Mouse (Mus musculus): ENCODE data around the gene Gfm1. TPM values are rescaled to one million over a fixed set of nuclear protein-coding genes. Genes with fewer than 3 reads are reported as not detected.

Gfm1 gene
- polyA plus RNA-seq, 1 experiment, result 42.1 TPM

DNA sequence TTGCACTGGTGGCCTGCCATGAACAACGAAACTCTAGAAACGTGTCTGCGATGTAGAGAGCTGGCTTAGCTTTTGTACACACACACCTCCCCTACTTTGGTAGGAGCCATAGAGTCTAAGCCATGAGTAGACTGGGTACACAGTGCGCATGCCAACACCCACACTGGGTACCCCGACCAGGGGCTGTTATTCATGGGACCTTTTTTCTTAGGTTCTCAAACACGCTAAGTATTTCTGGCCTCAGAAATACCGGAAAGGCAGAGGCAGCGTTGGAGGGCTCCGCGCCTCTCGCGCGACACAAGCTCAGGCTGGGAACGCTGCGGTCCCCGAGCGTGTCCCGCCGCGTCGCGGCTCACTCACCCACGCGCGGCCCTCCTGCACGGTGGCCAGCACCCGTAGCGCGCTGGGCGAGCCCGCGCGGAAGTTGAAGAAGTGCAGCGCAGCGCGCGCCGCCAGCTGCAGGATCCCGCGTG, 84.9 kb downstream of the Gfm1 start:
- no peak overlapping the region for H3K4me3 ChIP-seq

DNA sequence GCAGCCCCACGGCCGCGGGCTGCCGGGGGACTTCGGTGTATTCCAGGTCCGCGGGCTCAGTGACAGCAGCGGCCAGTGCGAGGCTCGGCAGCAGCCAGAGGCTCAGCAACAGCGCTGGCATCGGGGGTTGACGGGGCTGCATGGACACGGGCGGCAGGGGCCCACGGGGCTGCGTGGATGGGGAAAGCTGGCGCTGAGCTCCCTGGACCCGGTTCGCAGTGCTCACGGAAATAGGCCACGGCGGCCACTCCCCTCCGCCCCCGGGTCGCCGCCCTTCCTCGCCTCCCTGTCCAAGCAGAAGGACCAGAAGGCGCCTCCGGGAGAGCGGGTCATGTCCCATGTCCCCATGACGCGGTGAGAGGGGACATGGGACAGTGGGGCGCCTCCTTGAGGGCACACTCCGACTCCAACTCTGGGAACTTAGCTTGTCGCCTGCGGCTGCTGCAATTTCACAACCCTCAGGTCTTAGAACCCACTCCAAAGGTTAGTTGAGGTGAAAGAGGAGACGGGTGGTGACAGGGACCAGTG, 85.4 kb downstream of the Gfm1 start, which contains the start of gene Rarres1:
TSS of gene Rarres1 (minus strand) at position 250 of the 528 bp plus-strand sequence.
- no peak for TF ChIP-seq CEBPB (IDR thresholded peaks at IDR 0.05; ENCODE audit: insufficient read depth, poor library complexity, severe bottlenecking)
- TF ChIP-seq MYOG (IDR thresholded peaks at IDR 0.05; ENCODE audit: control insufficient read depth in 1 of 3, insufficient read depth in 1 of 3, insufficient read length in 2 of 3, low read depth in 2 of 3), result no peak
- no peak for TF ChIP-seq E2F4 (IDR thresholded peaks at IDR 0.05; ENCODE audit: insufficient read depth)
- no peak for TF ChIP-seq USF1 (IDR thresholded peaks at IDR 0.05; ENCODE audit: low read depth)
- Histone ChIP-seq H3K4me2 (ENCODE audit: low read depth) (no peak within 1 kb of the TSS), H3K79me2 (ENCODE audit: control insufficient read depth, insufficient read depth) (no peaks in the 10 kb centered on the region), H3K36me3 (ENCODE audit: control insufficient read depth, insufficient read depth) (no peaks in the 10 kb centered on the region), H3ac (ENCODE audit: control insufficient read depth, insufficient read length) (no peak within 1 kb of the TSS), H3K27me3 (ENCODE audit: control insufficient read depth, insufficient read depth, insufficient read length) (peaks cover 20% of the 10 kb centered on the region), H3K4me3 (no peak within 1 kb of the TSS)

More for the DNA sequence above, 84.9 kb downstream of the Gfm1 start:
- no peaks in the 10 kb centered on the region for H3K36me3 ChIP-seq (ENCODE audit: control insufficient read depth, insufficient read depth)
- no peak overlapping the region for H3K4me2 ChIP-seq (ENCODE audit: low read depth)
- H3K79me2 ChIP-seq (ENCODE audit: control insufficient read depth, insufficient read depth), result no peaks in the 10 kb centered on the region
- H3ac ChIP-seq (ENCODE audit: control insufficient read depth, insufficient read length), result no peak overlapping the region
- TF ChIP-seq MYOG (IDR thresholded peaks at IDR 0.05; ENCODE audit: control insufficient read depth in 1 of 3, insufficient read depth in 1 of 3, insufficient read length in 2 of 3, low read depth in 2 of 3) (no peak), TCF3 (IDR thresholded peaks at IDR 0.05; ENCODE audit: insufficient read length, low read depth) (no peak), MAX (IDR thresholded peaks at IDR 0.05; ENCODE audit: low read depth) (no peak), E2F4 (IDR thresholded peaks at IDR 0.05; ENCODE audit: insufficient read depth) (no peak), REST (IDR thresholded peaks at IDR 0.05; ENCODE audit: insufficient read depth, insufficient read length) (no peak), SRF (IDR thresholded peaks at IDR 0.05; ENCODE audit: control insufficient read depth, insufficient read length, low read depth) (no peak), MYOD1 (IDR thresholded peaks at IDR 0.05; ENCODE audit: control insufficient read depth in 1 of 3, insufficient read length in 2 of 3, low read depth in 2 of 3) (no peak), POLR2AphosphoS2 (IDR thresholded peaks at IDR 0.05; ENCODE audit: insufficient read length, low read depth) (no peak), TCF12 (IDR thresholded peaks at IDR 0.05; ENCODE audit: insufficient read depth, poor library complexity, severe bottlenecking) (no peak), POLR2A (IDR thresholded peaks at IDR 0.05; ENCODE audit: insufficient read length, low read depth) (no peak), USF1 (IDR thresholded peaks at IDR 0.05; ENCODE audit: low read depth) (no peak), CEBPB (IDR thresholded peaks at IDR 0.05; ENCODE audit: insufficient read depth, poor library complexity, severe bottlenecking) (no peak)
- peaks cover 20% of the 10 kb centered on the region for H3K27me3 ChIP-seq (ENCODE audit: control insufficient read depth, insufficient read depth, insufficient read length)

DNA sequence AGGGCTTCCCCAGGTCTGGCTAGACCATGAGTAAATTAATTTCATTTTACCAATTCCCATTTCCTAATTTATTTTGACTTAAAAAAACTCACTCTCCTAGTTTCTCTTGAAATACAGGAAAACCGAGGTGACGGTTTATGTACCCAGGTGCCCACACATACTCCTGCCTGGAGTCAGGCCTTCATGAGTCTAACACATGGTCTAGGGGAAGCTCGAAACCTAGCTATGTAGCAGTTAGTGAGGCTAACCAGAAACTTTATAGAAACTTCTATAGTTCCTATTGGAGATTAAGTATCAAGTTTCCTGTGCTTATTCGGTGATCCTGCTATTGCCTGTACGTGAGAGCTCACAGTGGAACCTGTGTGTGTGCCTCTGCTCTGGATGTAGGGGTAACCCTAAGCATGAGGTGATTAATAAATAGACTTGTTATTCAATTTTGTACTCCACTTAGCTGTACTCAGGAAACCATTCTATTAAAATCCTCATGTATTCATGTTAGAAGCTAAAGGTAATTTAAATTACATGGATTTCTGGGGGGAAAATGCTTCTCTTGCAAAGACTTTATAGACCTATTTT, 90.8 kb downstream of the Gfm1 start:
- Histone ChIP-seq H3ac (ENCODE audit: control insufficient read depth, insufficient read length) (no peak overlapping the region), H3K27me3 (ENCODE audit: control insufficient read depth, insufficient read depth, insufficient read length) (peaks cover 10% of the 10 kb centered on the region), H3K79me2 (ENCODE audit: control insufficient read depth, insufficient read depth) (no peaks in the 10 kb centered on the region), H3K36me3 (ENCODE audit: control insufficient read depth, insufficient read depth) (no peaks in the 10 kb centered on the region), H3K4me3 (no peak overlapping the region), H3K4me2 (ENCODE audit: low read depth) (no peak overlapping the region)
- TF ChIP-seq TCF3 (IDR thresholded peaks at IDR 0.05; ENCODE audit: insufficient read length, low read depth), result no peak
- TF ChIP-seq POLR2A (IDR thresholded peaks at IDR 0.05; ENCODE audit: insufficient read length, low read depth), result no peak
- no peak for TF ChIP-seq MAX (IDR thresholded peaks at IDR 0.05; ENCODE audit: low read depth)
- TF ChIP-seq SRF (IDR thresholded peaks at IDR 0.05; ENCODE audit: control insufficient read depth, insufficient read length, low read depth), result no peak
- no peak for TF ChIP-seq REST (IDR thresholded peaks at IDR 0.05; ENCODE audit: insufficient read depth, insufficient read length)
- TF ChIP-seq MYOG (IDR thresholded peaks at IDR 0.05; ENCODE audit: control insufficient read depth in 1 of 3, insufficient read depth in 1 of 3, insufficient read length in 2 of 3, low read depth in 2 of 3), result no peak
- no peak for TF ChIP-seq MYOD1 (IDR thresholded peaks at IDR 0.05; ENCODE audit: control insufficient read depth in 1 of 3, insufficient read length in 2 of 3, low read depth in 2 of 3)
- TF ChIP-seq CEBPB (IDR thresholded peaks at IDR 0.05; ENCODE audit: insufficient read depth, poor library complexity, severe bottlenecking), result no peak
- TF ChIP-seq E2F4 (IDR thresholded peaks at IDR 0.05; ENCODE audit: insufficient read depth), result no peak
- no peak for TF ChIP-seq USF1 (IDR thresholded peaks at IDR 0.05; ENCODE audit: low read depth)
- TF ChIP-seq POLR2AphosphoS2 (IDR thresholded peaks at IDR 0.05; ENCODE audit: insufficient read length, low read depth), result no peak
- no peak for TF ChIP-seq TCF12 (IDR thresholded peaks at IDR 0.05; ENCODE audit: insufficient read depth, poor library complexity, severe bottlenecking)

DNA sequence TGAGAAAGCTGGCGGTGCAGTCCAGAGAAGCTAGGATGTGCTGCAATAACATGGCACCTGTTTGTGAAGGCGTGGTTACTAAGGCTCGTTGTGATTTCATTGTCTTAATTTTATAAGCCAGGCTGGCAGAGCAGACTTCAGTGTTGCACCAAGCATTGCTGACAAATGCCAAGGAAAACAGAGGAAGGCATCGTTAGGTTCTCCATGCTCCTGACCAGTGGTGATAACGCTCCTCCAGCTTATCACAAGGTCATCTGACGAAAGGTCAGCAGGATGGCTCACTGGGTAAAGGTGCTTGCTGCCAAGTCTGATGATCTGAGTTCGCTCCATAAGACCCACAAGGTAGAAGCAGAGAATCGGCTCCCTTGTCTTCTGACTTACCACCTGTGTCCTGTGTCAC, 92.8 kb downstream of the Gfm1 start:
- Histone ChIP-seq H3K4me3 (no peak overlapping the region), H3K79me2 (ENCODE audit: control insufficient read depth, insufficient read depth) (no peaks in the 10 kb centered on the region), H3K27me3 (ENCODE audit: control insufficient read depth, insufficient read depth, insufficient read length) (no peaks in the 10 kb centered on the region), H3K4me2 (ENCODE audit: low read depth) (no peak overlapping the region), H3ac (ENCODE audit: control insufficient read depth, insufficient read length) (no peak overlapping the region), H3K36me3 (ENCODE audit: control insufficient read depth, insufficient read depth) (no peaks in the 10 kb centered on the region)
- no peak for TF ChIP-seq REST (IDR thresholded peaks at IDR 0.05; ENCODE audit: insufficient read depth, insufficient read length)
- no peak for TF ChIP-seq CEBPB (IDR thresholded peaks at IDR 0.05; ENCODE audit: insufficient read depth, poor library complexity, severe bottlenecking)
- no peak for TF ChIP-seq MYOG (IDR thresholded peaks at IDR 0.05; ENCODE audit: control insufficient read depth in 1 of 3, insufficient read depth in 1 of 3, insufficient read length in 2 of 3, low read depth in 2 of 3)
- TF ChIP-seq SRF (IDR thresholded peaks at IDR 0.05; ENCODE audit: control insufficient read depth, insufficient read length, low read depth), result no peak
- TF ChIP-seq POLR2AphosphoS2 (IDR thresholded peaks at IDR 0.05; ENCODE audit: insufficient read length, low read depth), result no peak
- no peak for TF ChIP-seq MAX (IDR thresholded peaks at IDR 0.05; ENCODE audit: low read depth)
- no peak for TF ChIP-seq USF1 (IDR thresholded peaks at IDR 0.05; ENCODE audit: low read depth)
- no peak for TF ChIP-seq E2F4 (IDR thresholded peaks at IDR 0.05; ENCODE audit: insufficient read depth)
- no peak for TF ChIP-seq MYOD1 (IDR thresholded peaks at IDR 0.05; ENCODE audit: control insufficient read depth in 1 of 3, insufficient read length in 2 of 3, low read depth in 2 of 3)
- TF ChIP-seq TCF3 (IDR thresholded peaks at IDR 0.05; ENCODE audit: insufficient read length, low read depth), result no peak
- no peak for TF ChIP-seq TCF12 (IDR thresholded peaks at IDR 0.05; ENCODE audit: insufficient read depth, poor library complexity, severe bottlenecking)
- no peak for TF ChIP-seq POLR2A (IDR thresholded peaks at IDR 0.05; ENCODE audit: insufficient read length, low read depth)
